Mouse (Mus musculus) cerebellum, adult (tissue): ENCODE results near the gene Amer1.

ENCODE experiments used
- ATAC-seq: cut with Nextera tagmentation; 2 replicates; pipeline ENCODE4 v1.9.2; 2017; ENCODE audit warnings: mild to moderate bottlenecking, moderate library complexity, mixed read lengths; ENCODE audit not compliant: insufficient number of reproducible peaks, low FRiP score, low TSS enrichment

The Amer1 gene

GRCm38 (mm10) chrX:95444776-95445111 lies at the start of gene Amer1:
Gene Amer1, minus strand, starts transcription at chrX:95444872.
- peak; percentile 92 for ATAC-seq

- ATAC-seq = no peak
Measured at GRCm38 (mm10) chrX:95457166-95457565, 12.5 kb upstream of the Amer1 start.

- no peak for ATAC-seq
Measured at GRCm38 (mm10) chrX:95445866-95446265, 1.2 kb upstream of the Amer1 start.

- peak; percentile 64 for ATAC-seq
Measured at GRCm38 (mm10) chrX:95445141-95445540, 469 bp upstream of the Amer1 start.

- ATAC-seq = peak; percentile 59
Measured at GRCm38 (mm10) chrX:95443898-95444775, 535 bp downstream of the Amer1 start.

GRCm38 (mm10) chrX:95443390-95443789 lies 1.3 kb downstream of the Amer1 start:
- ATAC-seq = no peak

GRCm38 (mm10) chrX:95442261-95442660 lies 2.4 kb downstream of the Amer1 start:
- no peak for ATAC-seq

GRCm38 (mm10) chrX:95441290-95441689 lies 3.4 kb downstream of the Amer1 start:
- ATAC-seq = no peak

- no peak for ATAC-seq
Measured at GRCm38 (mm10) chrX:95438491-95438890, 6.2 kb downstream of the Amer1 start.

- no peak for ATAC-seq
Measured at GRCm38 (mm10) chrX:95437236-95437635, 7.4 kb downstream of the Amer1 start.

- no peak for ATAC-seq
Measured at GRCm38 (mm10) chrX:95373101-95373500, 71.6 kb downstream of the Amer1 start.
